Mouse (Mus musculus): ENCODE measurements around the gene Kif3c.

DNA sequence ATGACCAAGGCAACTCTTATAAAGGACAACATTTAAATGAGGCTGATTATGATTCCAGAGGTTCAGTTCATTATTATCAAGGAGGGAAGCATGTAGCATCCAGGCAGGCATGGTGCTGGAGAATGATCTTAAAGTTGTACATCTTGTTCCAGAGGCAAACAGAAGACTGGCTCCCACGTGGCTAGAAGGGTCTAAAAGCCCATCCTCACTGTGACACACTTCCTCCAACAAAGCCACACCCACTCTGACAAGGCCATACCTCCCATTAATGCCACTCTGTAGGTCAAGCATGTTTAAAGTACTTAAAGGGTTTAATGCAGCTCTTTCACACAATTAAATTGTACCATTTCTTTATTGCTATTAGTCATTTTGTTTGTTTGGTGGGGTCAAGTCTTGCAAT is 68.8 kb downstream of the Kif3c start:
- TF ChIP-seq CTCF (IDR thresholded peaks at IDR 0.05; ENCODE audit: low read depth) (no peak), EP300 (IDR thresholded peaks at IDR 0.05; ENCODE audit: low read depth) (no peak)
